In the genomic region with DNA sequence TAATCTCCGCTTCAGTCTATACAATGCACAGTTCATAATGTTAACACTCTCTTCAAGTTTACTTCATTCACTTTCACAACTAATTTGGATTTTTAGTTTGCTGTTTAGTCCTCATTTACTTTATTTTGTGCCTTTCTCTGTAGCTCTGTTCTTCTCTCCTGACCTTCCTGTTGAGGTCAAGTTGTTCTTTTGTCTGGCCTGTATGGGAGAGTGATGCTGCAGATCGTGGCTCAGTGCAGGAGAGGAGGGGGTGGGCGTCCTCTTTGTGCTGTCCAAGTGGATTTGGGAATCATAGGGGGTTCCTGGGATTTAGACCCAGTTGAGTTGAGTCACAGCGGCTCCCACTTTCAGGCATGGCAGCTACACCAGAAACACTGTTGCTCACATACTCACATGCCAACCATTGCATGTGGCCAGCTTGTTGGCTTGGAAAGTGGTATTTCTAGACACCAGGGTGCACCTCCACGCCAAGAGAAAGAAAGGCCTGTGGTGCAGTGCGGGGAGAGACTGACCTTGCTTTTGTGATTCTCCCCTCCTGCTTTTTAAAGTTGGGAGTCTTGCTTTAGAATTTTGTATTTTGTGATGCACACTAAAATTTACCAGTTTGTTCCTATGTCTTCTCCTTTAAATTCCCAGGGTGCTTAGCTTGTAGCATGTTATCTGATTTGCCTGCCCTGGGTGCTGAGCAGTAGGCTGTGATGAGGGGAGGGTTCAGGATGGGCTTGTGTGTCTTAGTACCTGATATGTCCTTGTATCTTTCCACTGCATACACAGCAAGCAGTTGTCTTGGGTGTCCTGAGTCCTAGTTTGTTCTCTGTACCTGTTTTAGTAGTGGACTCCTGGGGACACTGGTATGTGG, we compare ENCODE assay signal across 20 mouse cellular contexts.
A peak's percentile ranks its signal among the peaks of the same experiment; 100 is the strongest.
DNase-seq lines count a peak whose midpoint lies in the region; ATAC-seq and TF ChIP-seq lines count a peak whose summit lies in the region.
"Had no signal": no experiment of that assay in that cellular context is flagged by ENCODE, and none has a peak within 500 bp of the region (broad histone marks: within the 10 kb centered on the region; RNA-seq: fewer than 3 reads in every experiment).

No protein-coding gene starts in this region.

- no peaks in the 10 kb centered on the region for H3K4me1 ChIP-seq in forebrain, embryonic 15.5 days
- peaks cover 4% of the 10 kb centered on the region; the same call in 1 of the 2 replicates for H3K4me1 ChIP-seq in forebrain, embryonic 13.5 days
- H3K4me1 ChIP-seq in liver, postnatal 0 days (ENCODE audit: insufficient read depth) = no peaks in the 10 kb centered on the region
- H3K4me1 ChIP-seq: limb, embryonic 10.5 days had no signal

- DNase-seq in Muller cell, postnatal 12 days (ENCODE audit: inconsistent ontology term) = peak; percentile 43
- DNase-seq in liver = peak; percentile 53
- DNase-seq in liver, postnatal 0 days = no peak
- DNase-seq in left cerebral cortex, postnatal 25 days (ENCODE audit: low spot score in 2 of 2) = no peak
- DNase-seq in left cerebral cortex, postnatal 36 days (ENCODE audit: low spot score in 2 of 2) = no peak
- DNase-seq in lung, postnatal 14 days = no peak
- DNase-seq: adrenal gland, postnatal 25 days; B cell, adult 2 months; gastrocnemius, postnatal 10 days; kidney, adult 18-20 months; lung, adult 18-20 months; lung, postnatal 36 days; spleen, adult 18-20 months; thymus, postnatal 25 days had no signal

- TF ChIP-seq CTCF in liver, postnatal 0 days (IDR thresholded peaks at IDR 0.05; ENCODE audit: low read depth) = no peak

- intact Hi-C loops in left cerebral cortex, postnatal 25 days (cut with DNase I) = no loop called here
- intact Hi-C loops in left cerebral cortex, postnatal 36 days (cut with DNase I) = no loop called here

- no peak for ATAC-seq in forebrain, embryonic 15.5 days (replicated peaks)
- no peak for ATAC-seq in forebrain, embryonic 13.5 days
- ATAC-seq in liver, postnatal 0 days = no peak
- ATAC-seq: Patski had no signal

- no peaks in the 10 kb centered on the region for H3K9me3 ChIP-seq in forebrain, embryonic 15.5 days
- H3K9me3 ChIP-seq in forebrain, embryonic 13.5 days (replicated peaks) = no peaks in the 10 kb centered on the region
- no peaks in the 10 kb centered on the region for H3K9me3 ChIP-seq in liver, postnatal 0 days (ENCODE audit: low read length)
- H3K9me3 ChIP-seq: limb, embryonic 10.5 days; midbrain, embryonic 10.5 days had no signal

- no peak overlapping the region for H3K4me2 ChIP-seq in forebrain, embryonic 15.5 days (replicated peaks)
- H3K4me2 ChIP-seq in forebrain, embryonic 13.5 days = no peak overlapping the region
- no peak overlapping the region for H3K4me2 ChIP-seq in liver, postnatal 0 days (ENCODE audit: low read depth, low read length)

- H3K36me3 ChIP-seq in forebrain, embryonic 15.5 days = peaks cover 12% of the 10 kb centered on the region
- H3K36me3 ChIP-seq in forebrain, embryonic 13.5 days (ENCODE audit: poor library complexity, severe bottlenecking) = peaks cover 20% of the 10 kb centered on the region
- peaks cover 46% of the 10 kb centered on the region for H3K36me3 ChIP-seq in liver, postnatal 0 days (replicated peaks; ENCODE audit: insufficient read depth, low read length)

- H3K27me3 ChIP-seq in forebrain, embryonic 15.5 days = no peaks in the 10 kb centered on the region
- H3K27me3 ChIP-seq in forebrain, embryonic 13.5 days = no peaks in the 10 kb centered on the region
- no peaks in the 10 kb centered on the region for H3K27me3 ChIP-seq in liver, postnatal 0 days (ENCODE audit: insufficient read depth, low read length)
- H3K27me3 ChIP-seq: Patski had no signal

- WGBS in forebrain, embryonic 15.5 days = 46% methylated on average over 6 of the region's 6 CpGs
- 54% methylated on average over 6 of the region's 6 CpGs for WGBS in forebrain, embryonic 13.5 days
- 84% methylated on average over 6 of the region's 6 CpGs for WGBS in liver, postnatal 0 days (ENCODE audit: insufficient replicate concordance)

- no peak overlapping the region for H3K4me3 ChIP-seq in forebrain, embryonic 15.5 days
- H3K4me3 ChIP-seq in forebrain, embryonic 13.5 days = no peak overlapping the region
- H3K4me3 ChIP-seq in liver, postnatal 0 days (ENCODE audit: low read depth, low read length) = no peak overlapping the region
- H3K4me3 ChIP-seq: limb, embryonic 10.5 days; midbrain, embryonic 10.5 days had no signal

- H3K9ac ChIP-seq in forebrain, embryonic 15.5 days (replicated peaks) = no peak overlapping the region
- no peak overlapping the region for H3K9ac ChIP-seq in forebrain, embryonic 13.5 days
- no peak overlapping the region for H3K9ac ChIP-seq in liver, postnatal 0 days (replicated peaks)

- TF ChIP-seq EP300 in liver, postnatal 0 days (IDR thresholded peaks at IDR 0.05; ENCODE audit: low read depth) = no peak

- H3K27ac ChIP-seq in forebrain, embryonic 15.5 days (replicated peaks) = 0 out of 2 replicates have a peak overlapping the region, but pooled peaks have one; percentile 5
- no peak overlapping the region for H3K27ac ChIP-seq in forebrain, embryonic 13.5 days
- 0 out of 2 replicates have a peak overlapping the region, but pooled peaks have one; percentile 8 for H3K27ac ChIP-seq in liver, postnatal 0 days (ENCODE audit: low read depth)
- H3K27ac ChIP-seq: kidney, postnatal 0 days; limb, embryonic 10.5 days; midbrain, embryonic 10.5 days had no signal

Comparison
In these comparisons a context has a peak if more than half of its experiments do, and no peak if none do; other contexts are left out.
1. DNase-seq: peak in Muller cell, postnatal 12 days (single experiment) and liver (single experiment); none in liver, postnatal 0 days (single experiment), left cerebral cortex, postnatal 25 days (0 of 2), left cerebral cortex, postnatal 36 days (0 of 2) and lung, postnatal 14 days (single experiment).